In genomic region chr16:20076675-20077074, GRCm38 (mm10) we compare ENCODE assay signal across 1 mouse cellular context.
A peak's percentile ranks its signal among the peaks of the same experiment; 100 is the strongest.
TF ChIP-seq lines count a peak whose summit lies in the region.

No protein-coding gene starts in this region.

TF ChIP-seq in CH12.LX, 34 proteins besides CTCF, POLR2A, EP300 and RAD21 (continued from another document):
- TF ChIP-seq PAX5 (IDR thresholded peaks at IDR 0.05; ENCODE audit: low read length), result no peak
- peak; percentile 61; the same call in 1 of the 2 replicates for TF ChIP-seq MEF2A (IDR thresholded peaks at IDR 0.05; ENCODE audit: borderline replicate concordance, low read depth, low read length)
- peak; percentile 80 for TF ChIP-seq ETS1 (conservative IDR thresholded peaks at IDR 0.05; ENCODE audit: low read depth, low read length)
- peak; percentile 8; the same call in 1 of the 2 replicates for TF ChIP-seq SMC3 (IDR thresholded peaks at IDR 0.05; ENCODE audit: low read depth, low read length)
- TF ChIP-seq TCF12 (IDR thresholded peaks at IDR 0.05; ENCODE audit: low read depth, low read length), result peak; percentile 99
- TF ChIP-seq USF1 (IDR thresholded peaks at IDR 0.05; ENCODE audit: low read depth, low read length), result no peak
- no peak for TF ChIP-seq MXI1 (IDR thresholded peaks at IDR 0.05; ENCODE audit: low read depth, low read length)
- no peak for TF ChIP-seq USF2 (conservative IDR thresholded peaks at IDR 0.05; ENCODE audit: low read depth, low read length)
